Mouse (Mus musculus) heart, postnatal 14 days (tissue): ENCODE measurements around the gene Olfr392. TPM values are rescaled to one million over a fixed set of nuclear protein-coding genes. Genes with fewer than 3 reads are reported as not detected.

Experiments
- DNase-seq, 2 experiments: peaks; one replicate each; pipeline ENCODE4 v3.0.0; 2021 to 2022
- intact Hi-C: fragments of 180-260 bp; cut with DNase I; formaldehyde crosslinking; loops from one replicate; pipeline ENCODE4 v1.15.1; 2025
- long read RNA-seq, 2 experiments: library from polyadenylated mRNA; stranded (forward); transcript quantifications; one replicate each; pipeline ENCODE4 v2.0.0; 2021
- total RNA-seq, 2 experiments: library from RNA; stranded (reverse); gene quantifications; 2 replicates each; pipeline ENCODE4 v1.2.3; 2021

Olfr392 gene
- not detected for total RNA-seq
- long read RNA-seq, experiment 1 = 0 reads
- long read RNA-seq, experiment 2 = 0 reads

DNA sequence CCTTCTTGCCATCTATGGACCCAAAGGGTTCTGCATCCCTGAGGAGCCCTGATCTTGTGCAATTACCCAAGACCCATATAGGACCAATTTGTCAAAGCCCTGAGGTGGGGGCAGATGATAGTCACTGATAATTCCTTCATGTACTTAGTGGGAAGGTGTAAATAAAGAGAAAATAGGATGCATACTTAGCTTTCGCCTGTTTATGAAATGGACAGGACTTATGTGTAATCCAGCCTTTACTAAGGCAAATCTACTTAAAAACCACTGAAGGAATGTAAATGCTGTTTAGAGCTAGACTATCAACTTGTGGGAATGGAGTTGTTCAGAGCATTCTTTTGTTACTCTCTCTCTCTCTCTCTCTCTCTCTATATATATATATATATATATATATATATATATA is at the start of gene Olfr392:
Olfr392 (minus strand) TSS at position 101 of the 400 bp plus-strand sequence.
- intact Hi-C loops = no loop called here
- no peak for DNase-seq

- intact Hi-C loops = no loop called here
- no peak for DNase-seq
These were observed 34.5 kb upstream of the Olfr392 start, which contains the start of gene Olfr393 for GRCm38 (mm10) chr11:73851354-73851753. Gene Olfr393, minus strand, starts transcription at chr11:73851454.

DNA sequence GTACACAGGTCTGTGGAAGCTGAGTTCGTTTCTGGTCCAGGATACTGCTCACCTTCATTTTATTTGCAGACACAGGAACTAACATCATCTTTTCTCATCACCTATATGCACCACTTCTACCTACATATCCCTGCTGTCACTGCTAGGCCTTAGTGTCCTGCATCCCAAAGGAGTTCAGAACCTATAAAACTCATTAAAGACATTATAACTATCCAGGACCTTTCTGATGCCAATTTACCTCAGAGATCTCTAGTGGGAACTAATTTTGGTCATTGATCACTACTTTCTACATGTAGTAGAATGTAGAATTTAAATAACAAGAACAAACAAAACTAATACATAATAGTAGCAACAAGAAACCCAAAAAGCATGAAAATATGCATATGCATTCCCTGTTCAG is 13.9 kb downstream of the Olfr392 start, which contains the start of gene Olfr391-ps:
Olfr391-ps (minus strand) TSS at position 101 of the 400 bp plus-strand sequence.
- no peak for DNase-seq
- intact Hi-C loops = no loop called here

- no peak for DNase-seq
- intact Hi-C loops = no loop called here
These were observed 34.2 kb downstream of the Olfr392 start, which contains the start of gene Olfr390 for GRCm38 (mm10) chr11:73782664-73783063. Gene Olfr390, plus strand, starts transcription at chr11:73782964.

- DNase-seq = no peak
- intact Hi-C loops = no loop called here
These were observed 36.2 kb downstream of the Olfr392 start, which contains the start of gene Olfr389 for GRCm38 (mm10) chr11:73780613-73781012. Gene Olfr389, minus strand, starts transcription at chr11:73780713.

Other genes starting within 250 kb of the Olfr392 start
- not detected for gene Olfr385, start 224.0 kb downstream of the Olfr392 start, total RNA-seq
- not detected for gene Olfr384, start 218.5 kb downstream of the Olfr392 start, total RNA-seq
- gene Zfp735, start 128.3 kb downstream of the Olfr392 start, total RNA-seq = not detected
- not detected for gene Olfr389, start 36.3 kb downstream of the Olfr392 start, total RNA-seq
- not detected for gene Olfr390, start 34.1 kb downstream of the Olfr392 start, total RNA-seq
- gene Olfr391-ps, start 14.0 kb downstream of the Olfr392 start, total RNA-seq = not detected
- gene Olfr393, start 34.4 kb upstream of the Olfr392 start, total RNA-seq = not detected
- not detected for gene Olfr394, start 73.7 kb upstream of the Olfr392 start, total RNA-seq
- gene Olfr395, start 92.2 kb upstream of the Olfr392 start, total RNA-seq = not detected
- not detected for gene Olfr23, start 119.6 kb upstream of the Olfr392 start, total RNA-seq
- gene Olfr397, start 143.8 kb upstream of the Olfr392 start, total RNA-seq = not detected
- not detected for gene Olfr398, start 173.4 kb upstream of the Olfr392 start, total RNA-seq
- not detected for gene Olfr139, start 239.5 kb upstream of the Olfr392 start, total RNA-seq
- gene Olfr399, start 239.6 kb upstream of the Olfr392 start, total RNA-seq = not detected